Mouse (Mus musculus): ENCODE results near the gene Naaladl2.

GRCm38 (mm10) chr3:24391737-24392136 lies 752.3 kb downstream of the Naaladl2 start:
- TF ChIP-seq CTCF (IDR thresholded peaks at IDR 0.05) (no peak), EP300 (IDR thresholded peaks at IDR 0.05) (no peak)
